Mouse (Mus musculus): ENCODE data around the gene Sntg2. TPM values are rescaled to one million over a fixed set of nuclear protein-coding genes. Genes with fewer than 3 reads are reported as not detected.

Gene Sntg2
- polyA plus RNA-seq (2016; fragmentation: Nextera tagmentation; extraction: Ambion mirVana): 0.55 and 1.4 TPM in 2 replicates

DNA sequence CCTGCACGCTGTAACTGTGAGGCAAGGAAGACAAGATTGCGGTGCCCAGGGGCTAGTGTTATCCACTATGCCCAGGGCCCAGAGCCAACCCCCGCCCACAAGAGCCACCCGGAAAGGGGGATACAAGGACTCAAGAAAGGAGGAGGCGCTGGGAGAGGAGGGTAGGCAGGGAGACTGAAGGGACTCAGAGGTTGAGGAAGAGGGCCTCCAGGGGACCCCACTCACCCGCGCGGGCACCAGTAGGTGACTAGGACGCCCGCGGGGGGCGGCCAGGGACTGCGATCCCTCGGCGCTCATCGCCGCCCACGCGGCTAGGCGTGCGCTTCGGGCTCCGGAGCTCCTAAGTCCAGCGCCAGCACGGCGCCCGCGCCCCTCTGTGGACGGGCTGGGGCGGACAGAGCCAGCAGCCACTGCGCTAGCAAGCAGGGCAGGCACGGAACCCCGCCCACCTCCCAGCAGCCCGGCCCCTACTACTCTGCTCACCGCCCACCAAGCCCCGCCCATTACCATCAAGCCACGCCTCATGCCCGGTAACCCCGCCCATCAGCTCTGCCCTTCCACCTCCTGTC lies at the start of gene Sntg2:
Gene Sntg2, minus strand, starts transcription at position 443 of the 569 bp plus-strand sequence.
- H3K9me3 ChIP-seq: no peaks in the 10 kb centered on the region
- peaks cover 6% of the 10 kb centered on the region for H3K4me1 ChIP-seq
- peak within 1 kb of the TSS; percentile 54 for H3K4me3 ChIP-seq (replicated peaks)
- peak; percentile 98 for ATAC-seq (ENCODE audit: low FRiP score)
- no peak within 1 kb of the TSS for H3K27ac ChIP-seq
- H3K27me3 ChIP-seq: peaks cover 17% of the 10 kb centered on the region
- under 1% methylated on average over 37 of the region's 39 CpGs for WGBS
- H3K4me2 ChIP-seq: peak within 1 kb of the TSS; percentile 93
- H3K9ac ChIP-seq: peak within 1 kb of the TSS; percentile 61
- no peaks in the 10 kb centered on the region for H3K36me3 ChIP-seq (replicated peaks)

DNA sequence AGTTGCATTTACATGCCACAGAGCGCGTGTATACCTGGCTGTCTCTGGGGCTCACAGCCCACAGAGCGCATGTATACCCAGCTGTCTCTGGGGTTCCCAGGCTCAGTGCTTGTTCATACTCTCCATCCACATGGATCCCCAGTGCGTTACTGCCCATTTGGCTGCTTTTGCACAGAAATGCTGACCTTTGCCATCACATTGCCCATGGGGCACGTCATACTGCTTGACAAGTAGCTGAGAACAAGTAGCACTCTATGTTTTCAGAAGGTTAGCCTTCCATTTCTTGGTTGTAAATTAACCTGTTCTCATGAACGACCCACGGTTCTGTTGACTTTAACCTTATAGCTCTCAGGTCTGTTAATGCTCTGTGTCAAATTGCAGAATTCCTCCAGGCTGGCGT lies 43.4 kb upstream of the Sntg2 start:
- H3K4me3 ChIP-seq (replicated peaks): no peak overlapping the region
- no peaks in the 10 kb centered on the region for H3K4me1 ChIP-seq
- H3K27ac ChIP-seq: no peak overlapping the region
- no peaks in the 10 kb centered on the region for H3K27me3 ChIP-seq
- H3K9ac ChIP-seq: no peak overlapping the region
- WGBS: 95% methylated on average over 8 of the region's 8 CpGs
- no peaks in the 10 kb centered on the region for H3K9me3 ChIP-seq
- H3K36me3 ChIP-seq (replicated peaks): no peaks in the 10 kb centered on the region
- H3K4me2 ChIP-seq: no peak overlapping the region
- ATAC-seq (ENCODE audit: low FRiP score): no peak

DNA sequence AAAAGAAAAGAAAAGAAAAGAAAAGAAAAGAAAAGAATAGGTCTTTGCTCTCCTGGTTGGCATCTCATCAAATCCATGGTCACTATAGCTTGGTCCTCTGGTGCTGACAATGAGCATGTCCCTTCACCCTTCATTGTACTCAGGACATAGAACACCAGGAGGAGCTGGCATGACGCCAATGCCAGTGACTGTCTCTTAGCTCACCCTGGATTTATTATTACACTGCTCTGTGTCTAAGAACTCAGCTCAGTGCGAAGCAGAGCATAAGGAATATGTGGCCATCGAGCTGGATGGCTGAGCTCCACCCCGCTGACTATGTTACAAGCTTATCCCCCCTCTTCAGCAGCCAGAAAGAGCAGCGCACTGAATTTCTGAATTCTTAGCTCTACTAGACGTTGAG lies 42.8 kb upstream of the Sntg2 start:
- no peaks in the 10 kb centered on the region for H3K9me3 ChIP-seq
- H3K27ac ChIP-seq: no peak overlapping the region
- H3K36me3 ChIP-seq (replicated peaks): no peaks in the 10 kb centered on the region
- 72% methylated on average over 6 of the region's 6 CpGs for WGBS
- H3K9ac ChIP-seq: no peak overlapping the region
- H3K4me3 ChIP-seq (replicated peaks): no peak overlapping the region
- no peak overlapping the region for H3K4me2 ChIP-seq
- H3K27me3 ChIP-seq: no peaks in the 10 kb centered on the region
- no peak for ATAC-seq (ENCODE audit: low FRiP score)
- H3K4me1 ChIP-seq: no peaks in the 10 kb centered on the region

DNA sequence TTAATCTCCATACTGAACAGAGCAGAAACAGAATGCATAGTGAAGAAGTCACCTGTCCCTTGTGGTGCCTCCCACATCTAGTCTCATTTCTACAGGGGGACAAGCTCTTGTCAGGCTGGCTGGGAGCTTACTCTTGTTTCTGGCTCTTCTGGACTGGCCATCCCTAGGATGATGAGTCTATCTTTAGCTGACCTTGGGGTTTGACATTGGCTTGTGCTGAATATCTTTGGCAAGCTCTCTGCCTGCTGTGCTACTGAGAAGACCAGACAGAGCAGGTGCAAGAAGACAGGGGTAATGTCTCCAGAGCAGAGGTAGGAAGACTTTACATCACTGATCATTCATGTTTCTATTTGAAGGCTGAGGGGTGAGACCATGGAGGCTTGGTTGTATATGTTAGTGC lies 29.5 kb upstream of the Sntg2 start:
- H3K4me1 ChIP-seq: no peaks in the 10 kb centered on the region
- H3K36me3 ChIP-seq (replicated peaks): no peaks in the 10 kb centered on the region
- no peak overlapping the region for H3K27ac ChIP-seq
- H3K27me3 ChIP-seq: no peaks in the 10 kb centered on the region
- no peak for ATAC-seq (ENCODE audit: low FRiP score)
- H3K4me2 ChIP-seq: no peak overlapping the region
- H3K9ac ChIP-seq: no peak overlapping the region
- no peaks in the 10 kb centered on the region for H3K9me3 ChIP-seq
- H3K4me3 ChIP-seq (replicated peaks): no peak overlapping the region

DNA sequence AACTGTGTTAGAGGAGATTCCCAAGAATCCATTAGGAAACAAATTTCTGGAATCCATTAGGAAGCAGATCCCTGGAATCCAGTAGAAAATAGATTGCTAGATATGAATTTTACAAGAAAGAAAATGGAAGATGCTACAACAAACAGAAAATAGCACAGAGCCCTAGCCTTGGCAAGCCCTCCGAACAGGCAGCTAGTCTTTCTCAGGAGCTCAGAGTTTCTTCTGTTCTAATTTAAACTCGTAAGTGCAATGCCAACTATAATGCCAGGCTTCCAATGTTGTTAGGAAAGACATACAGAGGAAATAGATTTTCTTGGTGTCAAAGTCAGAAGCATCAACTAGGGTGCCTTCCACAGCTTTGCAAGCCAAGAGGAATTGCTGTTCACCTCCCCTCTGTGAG lies 27.4 kb upstream of the Sntg2 start:
- WGBS: 91% methylated on average over 2 of the region's 2 CpGs
- H3K36me3 ChIP-seq (replicated peaks): no peaks in the 10 kb centered on the region
- no peak for ATAC-seq (ENCODE audit: low FRiP score)

DNA sequence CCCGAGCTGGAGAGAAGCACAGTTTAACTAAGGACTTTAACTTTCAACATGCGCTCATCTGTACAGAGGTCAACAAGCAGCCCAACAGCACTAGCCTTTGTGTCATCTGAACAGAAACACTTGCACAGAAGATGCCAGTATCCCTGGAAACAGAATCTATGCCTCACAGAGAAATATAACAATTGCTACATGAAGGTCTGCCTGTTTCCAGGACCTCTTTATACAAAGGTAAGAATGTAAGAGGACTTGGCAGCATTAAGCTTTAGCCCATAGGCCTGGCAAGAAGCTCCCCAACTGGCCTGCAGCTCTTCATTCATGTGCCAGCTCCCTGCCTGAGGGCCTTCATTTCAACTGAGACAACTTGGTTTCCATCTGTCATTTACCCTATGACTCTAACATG lies 26.9 kb upstream of the Sntg2 start:
- 86% methylated on average over 2 of the region's 2 CpGs for WGBS
- Histone ChIP-seq H3K36me3 (replicated peaks) (no peaks in the 10 kb centered on the region), H3K4me2 (no peak overlapping the region), H3K27ac (no peak overlapping the region), H3K9ac (no peak overlapping the region), H3K4me3 (replicated peaks) (no peak overlapping the region), H3K4me1 (no peaks in the 10 kb centered on the region), H3K27me3 (no peaks in the 10 kb centered on the region), H3K9me3 (no peaks in the 10 kb centered on the region)
- ATAC-seq (ENCODE audit: low FRiP score): no peak

More for the DNA sequence above, 27.4 kb upstream of the Sntg2 start:
- no peaks in the 10 kb centered on the region for H3K4me1 ChIP-seq
- H3K4me3 ChIP-seq (replicated peaks): no peak overlapping the region
- no peaks in the 10 kb centered on the region for H3K9me3 ChIP-seq
- H3K9ac ChIP-seq: no peak overlapping the region
- H3K4me2 ChIP-seq: no peak overlapping the region
- no peak overlapping the region for H3K27ac ChIP-seq
- no peaks in the 10 kb centered on the region for H3K27me3 ChIP-seq

DNA sequence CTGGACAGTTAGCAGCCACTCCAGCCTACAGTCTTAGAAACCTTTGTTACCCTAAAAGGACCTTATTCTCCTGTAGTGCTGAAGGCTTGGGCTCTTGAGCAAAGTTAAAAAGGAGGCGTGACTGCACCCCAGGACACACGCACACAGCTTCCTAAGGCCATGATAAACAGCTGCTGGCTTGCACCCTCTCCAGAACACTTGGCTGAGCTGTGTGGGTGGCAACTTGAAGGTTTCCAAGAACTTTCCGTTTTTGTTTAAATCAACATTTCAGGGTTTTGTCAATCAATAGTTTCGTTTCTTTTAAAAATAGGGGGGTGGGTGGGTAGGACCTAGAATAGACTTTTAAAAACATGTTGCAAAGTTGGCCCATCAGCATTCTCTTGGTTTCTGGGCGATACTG lies 882 bp downstream of the Sntg2 start:
- no peaks in the 10 kb centered on the region for H3K36me3 ChIP-seq (replicated peaks)
- no peak overlapping the region for H3K9ac ChIP-seq
- no peak overlapping the region for H3K27ac ChIP-seq
- peak overlapping the region; percentile 93 for H3K4me2 ChIP-seq
- H3K4me1 ChIP-seq: peaks cover 6% of the 10 kb centered on the region
- no peak for ATAC-seq (ENCODE audit: low FRiP score)
- 47% methylated on average over 5 of the region's 5 CpGs for WGBS
- H3K27me3 ChIP-seq: peaks cover 17% of the 10 kb centered on the region
- H3K4me3 ChIP-seq (replicated peaks): peak overlapping the region; percentile 54
- H3K9me3 ChIP-seq: no peaks in the 10 kb centered on the region

DNA sequence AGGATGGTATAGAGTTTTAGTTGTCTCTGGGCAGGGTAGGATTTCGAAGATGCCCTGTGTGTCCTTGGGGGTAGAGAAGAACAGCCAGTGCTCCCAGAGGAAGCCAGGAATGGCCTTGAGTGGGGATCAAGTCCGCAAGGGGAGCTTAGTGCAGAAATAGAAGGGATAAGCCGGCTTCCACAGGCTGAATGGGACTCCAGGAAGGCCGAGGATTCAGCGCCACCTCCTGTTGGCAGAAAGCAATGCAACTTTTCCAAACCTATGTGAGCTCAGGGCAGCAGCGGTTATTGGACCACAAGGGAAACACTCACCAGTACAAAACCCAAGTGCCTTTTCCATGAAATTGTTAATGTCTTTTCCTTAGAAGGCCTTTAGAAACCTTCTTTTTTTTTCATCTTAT lies 3.4 kb downstream of the Sntg2 start:
- H3K36me3 ChIP-seq (replicated peaks): no peaks in the 10 kb centered on the region
- H3K9me3 ChIP-seq: no peaks in the 10 kb centered on the region
- peaks cover 17% of the 10 kb centered on the region for H3K27me3 ChIP-seq
- peaks cover 6% of the 10 kb centered on the region for H3K4me1 ChIP-seq
- H3K27ac ChIP-seq: no peak overlapping the region
- no peak overlapping the region for H3K9ac ChIP-seq
- no peak overlapping the region for H3K4me2 ChIP-seq
- no peak overlapping the region for H3K4me3 ChIP-seq (replicated peaks)
- ATAC-seq (ENCODE audit: low FRiP score): peak; percentile 52; the same call in 1 of the 2 replicates
- WGBS: 8% methylated on average over 6 of the region's 6 CpGs

DNA sequence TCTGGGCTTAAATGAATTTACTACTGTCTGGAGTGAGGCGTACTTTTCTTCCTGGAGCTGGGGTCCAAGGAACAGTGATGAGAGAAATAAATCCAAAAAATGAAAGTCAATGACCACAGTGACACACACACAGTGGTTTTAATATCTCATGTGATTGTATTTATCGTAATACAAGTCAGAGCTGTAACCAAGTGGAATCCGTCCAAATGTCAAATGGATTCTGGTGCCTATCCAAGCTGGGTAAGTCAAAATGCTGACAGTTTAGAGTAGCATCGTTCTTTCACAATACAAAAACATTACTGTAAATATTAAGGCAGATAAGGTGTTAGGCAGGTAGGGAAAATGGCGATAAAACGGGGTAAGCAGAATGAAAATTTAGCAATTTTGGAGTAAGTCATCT lies 4.0 kb downstream of the Sntg2 start:
- no peak overlapping the region for H3K27ac ChIP-seq
- whole genome bisulfite sequencing: 86% methylated on average over 6 of the region's 6 CpGs
- no peaks in the 10 kb centered on the region for H3K36me3 ChIP-seq (replicated peaks)
- peaks cover 6% of the 10 kb centered on the region for H3K4me1 ChIP-seq
- ATAC-seq (ENCODE audit: low FRiP score): no peak
- no peaks in the 10 kb centered on the region for H3K9me3 ChIP-seq
- H3K9ac ChIP-seq: no peak overlapping the region
- peaks cover 17% of the 10 kb centered on the region for H3K27me3 ChIP-seq
- no peak overlapping the region for H3K4me3 ChIP-seq (replicated peaks)
- H3K4me2 ChIP-seq: no peak overlapping the region

DNA sequence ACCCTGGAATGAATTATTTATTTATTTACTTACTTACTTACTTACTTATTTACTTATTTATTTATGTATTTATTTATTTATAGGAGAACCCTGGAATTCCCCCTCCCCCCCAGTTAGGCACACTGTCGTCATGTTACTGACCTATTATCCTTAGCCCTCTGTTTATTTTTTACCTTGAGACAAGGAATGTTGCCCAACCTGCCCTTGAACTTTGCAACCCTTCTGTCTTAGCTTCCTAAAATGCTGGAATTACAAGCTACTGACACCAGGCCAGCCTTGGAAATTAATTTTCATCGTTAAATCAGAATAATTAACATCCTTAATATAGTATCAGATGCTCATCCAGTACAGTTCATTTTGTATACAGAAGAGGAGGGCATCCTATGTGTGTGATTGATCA lies 10.9 kb downstream of the Sntg2 start:
- H3K36me3 ChIP-seq (replicated peaks): no peaks in the 10 kb centered on the region
- H3K27ac ChIP-seq: no peak overlapping the region
- H3K9ac ChIP-seq: no peak overlapping the region
- no peaks in the 10 kb centered on the region for H3K27me3 ChIP-seq
- no peaks in the 10 kb centered on the region for H3K9me3 ChIP-seq
- no peak overlapping the region for H3K4me2 ChIP-seq
- 80% methylated on average over 2 of the region's 2 CpGs for WGBS
- no peaks in the 10 kb centered on the region for H3K4me1 ChIP-seq
- no peak overlapping the region for H3K4me3 ChIP-seq (replicated peaks)
- ATAC-seq (ENCODE audit: low FRiP score): no peak

DNA sequence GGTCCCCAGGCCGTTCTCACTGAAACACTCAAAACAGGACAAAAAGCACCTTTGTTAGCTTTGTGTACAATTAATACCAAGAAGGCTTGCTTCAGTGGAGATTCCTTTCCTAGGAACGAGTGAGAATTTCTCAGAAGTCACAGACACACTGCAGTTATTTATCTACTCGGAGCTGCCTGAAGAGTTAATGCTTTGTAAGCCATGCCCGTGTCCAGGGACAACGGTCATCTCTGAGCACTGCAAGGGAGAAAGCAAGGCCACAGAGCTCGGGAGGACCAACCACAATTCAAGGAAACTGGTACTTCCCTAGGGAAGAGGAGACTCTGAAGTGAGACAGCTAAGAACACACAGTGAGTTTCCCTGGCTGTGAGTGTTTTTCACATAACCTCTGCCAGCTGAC lies 15.5 kb downstream of the Sntg2 start:
- H3K9ac ChIP-seq: no peak overlapping the region
- no peak overlapping the region for H3K4me2 ChIP-seq
- no peaks in the 10 kb centered on the region for H3K27me3 ChIP-seq
- no peaks in the 10 kb centered on the region for H3K36me3 ChIP-seq (replicated peaks)
- no peak overlapping the region for H3K4me3 ChIP-seq (replicated peaks)
- H3K9me3 ChIP-seq: no peaks in the 10 kb centered on the region
- WGBS: 57% methylated on average over 6 of the region's 6 CpGs
- no peak for ATAC-seq (ENCODE audit: low FRiP score)
- H3K27ac ChIP-seq: no peak overlapping the region
- H3K4me1 ChIP-seq: no peaks in the 10 kb centered on the region

DNA sequence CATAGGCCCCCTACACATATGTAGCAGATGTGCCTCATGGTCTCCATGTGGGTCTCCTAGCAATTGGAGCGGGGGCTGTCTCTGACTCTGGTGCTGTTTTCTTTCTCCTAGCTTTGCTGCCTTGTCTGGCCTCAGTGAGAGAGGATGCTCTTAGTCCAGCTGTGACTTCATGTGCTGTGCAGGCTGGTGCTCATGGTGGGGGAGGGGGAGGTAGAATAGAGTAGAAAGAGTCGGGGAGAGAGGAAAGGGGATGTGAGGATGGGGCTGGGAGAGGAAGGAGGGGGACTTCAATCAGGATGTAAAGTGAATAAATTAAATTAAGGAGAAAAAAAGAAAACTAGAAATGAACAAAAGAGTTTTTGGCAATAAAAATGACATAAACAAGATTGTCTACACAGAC lies 20.8 kb downstream of the Sntg2 start:
- H3K27me3 ChIP-seq: no peaks in the 10 kb centered on the region
- H3K36me3 ChIP-seq (replicated peaks): no peaks in the 10 kb centered on the region
- WGBS: 57% methylated on average over 2 of the region's 2 CpGs
- no peak overlapping the region for H3K27ac ChIP-seq
- ATAC-seq (ENCODE audit: low FRiP score): no peak
- H3K9me3 ChIP-seq: no peaks in the 10 kb centered on the region
- no peak overlapping the region for H3K4me2 ChIP-seq
- H3K4me3 ChIP-seq (replicated peaks): no peak overlapping the region
- H3K9ac ChIP-seq: no peak overlapping the region
- H3K4me1 ChIP-seq: no peaks in the 10 kb centered on the region

DNA sequence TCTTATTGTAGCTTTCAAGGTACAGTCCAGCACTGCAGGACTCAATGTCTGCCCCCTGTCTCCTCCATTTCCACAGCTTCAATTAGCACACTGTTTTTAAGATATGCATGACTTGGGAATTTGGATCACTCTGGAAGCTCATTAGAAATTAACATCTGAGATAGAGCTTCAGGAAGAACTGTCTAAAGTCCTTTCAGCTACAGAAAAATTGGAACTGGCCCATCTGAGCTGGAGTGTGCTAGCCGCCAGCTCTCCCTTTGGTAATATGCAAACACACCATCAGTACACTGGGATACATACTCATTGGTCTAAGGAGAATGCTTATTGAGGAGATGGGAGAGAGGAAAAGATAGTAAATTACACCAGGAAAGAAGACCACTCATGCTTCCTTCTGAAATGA lies 25.1 kb downstream of the Sntg2 start:
- Histone ChIP-seq H3K4me1 (no peaks in the 10 kb centered on the region), H3K4me3 (replicated peaks) (no peak overlapping the region), H3K4me2 (no peak overlapping the region), H3K9ac (no peak overlapping the region), H3K36me3 (replicated peaks) (no peaks in the 10 kb centered on the region), H3K27me3 (no peaks in the 10 kb centered on the region), H3K27ac (no peak overlapping the region), H3K9me3 (no peaks in the 10 kb centered on the region)
- 76% methylated on average over 1 of the region's 1 CpGs for WGBS
- ATAC-seq (ENCODE audit: low FRiP score): no peak
